Mouse (Mus musculus) thymus, postnatal 0 days (tissue): Measurements from ENCODE around the gene Ankrd2. TPM values are rescaled to one million over a fixed set of nuclear protein-coding genes. Genes with fewer than 3 reads are reported as not detected.

Source experiments
- DNase-seq: peaks from one replicate; pipeline ENCODE4 v3.0.0-alpha.2; 2015; ENCODE audit warnings: low spot score
- polyA plus RNA-seq: library from polyadenylated mRNA; unstranded; fragments of >200 nt; fragmentation: Nextera tagmentation; extraction: Ambion mirVana; gene quantifications from 2 replicates; pipeline ENCODE4 v1.2.1, GENCODE M21; 2015

The Ankrd2 gene
- 0.21 TPM in 1 of 2 replicates, not detected in the other for polyA plus RNA-seq

DNA sequence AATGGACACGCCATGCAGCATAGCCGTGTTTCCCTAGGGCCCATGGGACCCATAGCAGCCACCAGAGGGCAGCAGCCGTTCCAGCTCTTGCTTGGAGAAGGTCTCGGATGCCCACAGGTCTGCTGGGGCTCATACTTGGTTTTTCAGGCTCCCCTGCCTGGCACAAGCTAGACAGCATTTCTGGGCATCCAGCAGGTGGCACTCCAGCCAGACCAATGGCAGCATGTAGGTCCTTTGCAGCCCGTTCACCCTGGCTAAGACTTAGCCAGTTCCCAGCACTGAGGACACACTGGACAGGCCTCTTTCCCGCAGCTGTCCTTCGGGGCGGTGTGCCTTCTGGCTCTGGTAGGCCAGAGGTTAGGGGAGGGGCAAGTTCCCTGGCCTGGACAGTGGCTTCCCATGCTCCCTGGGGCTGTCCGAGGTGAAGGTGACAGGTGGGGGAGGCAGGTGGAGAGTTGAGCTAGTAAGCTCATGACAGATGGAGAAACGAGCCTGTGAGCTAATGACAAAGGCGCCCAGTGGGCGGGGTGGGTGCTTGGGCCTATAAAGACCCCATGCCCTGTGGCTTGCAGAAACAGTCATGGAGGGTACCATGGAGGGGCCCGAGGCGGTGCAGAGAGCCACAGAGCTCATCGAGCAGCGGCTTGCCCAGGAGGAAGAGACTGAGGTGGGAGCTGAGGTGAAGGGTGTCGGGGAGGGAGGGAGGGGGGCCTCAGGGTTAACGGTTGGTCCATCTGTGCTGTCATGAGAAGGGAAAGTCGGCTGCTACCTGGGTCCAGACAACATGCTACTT is at the start of gene Ankrd2:
TSS of gene Ankrd2 (plus strand) at position 545 of the 793 bp plus-strand sequence.
- peak; percentile 73 for DNase-seq

GRCm38 (mm10) chr19:41987206-41987605 is 48.6 kb upstream of the Ankrd2 start:
- no peak for DNase-seq

DNA sequence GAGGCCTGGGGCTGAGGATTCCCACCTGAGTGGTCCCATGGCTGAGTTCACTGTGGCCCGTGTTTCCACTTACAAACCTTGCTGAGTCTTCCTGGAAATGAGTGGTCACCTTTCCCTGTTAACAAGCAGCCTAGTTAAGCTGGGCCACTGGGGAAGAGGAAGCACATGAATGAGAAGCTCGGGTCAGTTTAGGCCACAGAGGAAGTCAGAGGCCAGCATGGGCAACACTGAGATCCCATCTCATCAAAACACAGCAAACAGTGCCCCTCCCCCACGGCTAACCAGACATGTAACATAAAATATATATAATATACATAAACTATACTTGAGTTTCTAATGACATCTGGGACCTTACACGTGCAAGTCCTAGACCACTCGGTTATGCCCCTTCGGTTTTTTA is 46.0 kb upstream of the Ankrd2 start:
- no peak for DNase-seq

DNA sequence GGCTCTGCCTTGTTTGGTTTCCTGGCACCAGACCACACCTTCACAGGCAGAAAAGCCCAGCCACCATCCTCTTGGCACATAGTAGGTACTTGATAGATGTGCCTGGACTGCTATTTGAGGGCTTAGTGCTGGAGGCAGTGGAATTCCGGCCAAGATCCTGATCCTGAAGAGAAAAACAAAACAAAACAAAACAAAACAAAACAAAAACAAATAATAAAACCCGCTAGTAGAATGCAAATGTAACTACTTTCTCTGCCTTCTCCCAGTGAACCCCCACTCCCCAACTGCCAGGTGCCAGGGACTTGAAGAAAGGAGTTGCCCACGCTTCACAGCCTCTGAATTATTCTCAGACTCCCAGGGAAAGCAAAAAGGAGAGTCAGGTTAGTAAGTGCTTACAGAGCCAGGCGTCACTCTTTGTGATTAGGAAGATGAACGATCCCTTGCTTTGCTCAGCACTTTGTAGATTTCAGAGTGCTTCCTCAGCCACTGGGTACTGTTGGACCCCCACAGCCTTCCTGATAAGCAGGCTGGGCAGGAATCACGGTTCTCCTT is 43.8 kb upstream of the Ankrd2 start:
- no peak for DNase-seq

GRCm38 (mm10) chr19:41992971-41993370 is 42.8 kb upstream of the Ankrd2 start:
- DNase-seq: no peak

GRCm38 (mm10) chr19:41993484-41993883 is 42.3 kb upstream of the Ankrd2 start:
- DNase-seq: no peak

- no peak for DNase-seq
Measured at GRCm38 (mm10) chr19:41994023-41994422, 41.8 kb upstream of the Ankrd2 start.

GRCm38 (mm10) chr19:41995483-41995882 is 40.3 kb upstream of the Ankrd2 start:
- DNase-seq: no peak

- DNase-seq: no peak
Measured at GRCm38 (mm10) chr19:41997090-41997489, 38.7 kb upstream of the Ankrd2 start.

GRCm38 (mm10) chr19:41998770-41999548 is 36.8 kb upstream of the Ankrd2 start:
- DNase-seq: no peak

DNA sequence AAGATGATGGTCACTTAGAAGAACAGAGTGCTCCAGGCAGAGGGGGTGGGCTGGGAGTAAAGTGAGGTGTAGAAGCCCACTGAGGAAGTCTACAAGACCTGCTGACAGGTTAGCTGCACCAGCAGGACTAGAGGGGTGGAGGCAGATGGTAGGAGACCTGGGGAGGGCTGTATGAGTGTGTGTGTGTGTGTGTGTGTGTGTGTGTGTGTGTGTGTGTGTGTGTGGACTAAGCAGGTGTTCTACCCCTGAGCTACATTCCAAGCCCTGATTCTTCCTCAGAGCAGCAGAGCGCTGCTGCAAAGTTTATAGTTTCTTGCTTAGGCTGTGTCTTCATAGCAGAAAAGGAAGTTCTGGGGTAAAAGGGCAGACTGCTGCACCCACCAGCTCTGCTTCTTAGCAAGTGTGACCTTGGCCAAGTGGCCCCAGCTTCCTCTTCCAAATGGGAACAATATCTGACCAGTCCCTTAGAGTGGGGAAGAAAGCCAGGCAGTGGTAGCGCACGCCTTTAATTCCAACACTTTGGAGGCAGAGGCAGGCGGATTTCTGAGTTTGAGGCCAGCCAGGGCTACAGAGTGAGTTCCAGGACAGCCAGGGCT is 36.0 kb upstream of the Ankrd2 start:
- DNase-seq: no peak

DNA sequence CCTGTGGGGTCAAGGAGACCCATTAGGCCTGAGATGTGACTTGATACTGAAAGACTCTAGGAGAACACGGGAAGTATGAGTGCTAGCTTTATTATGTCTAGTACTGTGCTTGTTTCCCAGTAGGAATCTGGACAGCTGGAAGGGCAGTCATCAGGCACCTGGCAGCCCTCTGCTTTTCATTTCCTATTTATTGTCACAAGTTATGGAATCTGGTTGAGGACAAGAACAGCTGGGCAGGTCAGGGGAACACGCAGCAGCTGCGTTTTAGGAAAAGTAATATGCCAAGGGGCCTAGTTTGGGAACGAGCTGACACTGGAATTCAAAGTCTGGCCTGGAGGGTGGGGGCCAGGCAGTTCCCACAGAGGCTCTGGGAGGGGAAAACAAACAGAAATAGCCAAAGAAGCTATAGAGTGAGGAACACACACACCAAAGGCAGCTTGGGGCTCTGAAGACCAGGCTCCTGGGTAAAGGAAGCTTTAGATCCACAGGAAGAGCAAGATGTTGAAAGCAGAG is 35.3 kb upstream of the Ankrd2 start:
- no peak for DNase-seq

DNA sequence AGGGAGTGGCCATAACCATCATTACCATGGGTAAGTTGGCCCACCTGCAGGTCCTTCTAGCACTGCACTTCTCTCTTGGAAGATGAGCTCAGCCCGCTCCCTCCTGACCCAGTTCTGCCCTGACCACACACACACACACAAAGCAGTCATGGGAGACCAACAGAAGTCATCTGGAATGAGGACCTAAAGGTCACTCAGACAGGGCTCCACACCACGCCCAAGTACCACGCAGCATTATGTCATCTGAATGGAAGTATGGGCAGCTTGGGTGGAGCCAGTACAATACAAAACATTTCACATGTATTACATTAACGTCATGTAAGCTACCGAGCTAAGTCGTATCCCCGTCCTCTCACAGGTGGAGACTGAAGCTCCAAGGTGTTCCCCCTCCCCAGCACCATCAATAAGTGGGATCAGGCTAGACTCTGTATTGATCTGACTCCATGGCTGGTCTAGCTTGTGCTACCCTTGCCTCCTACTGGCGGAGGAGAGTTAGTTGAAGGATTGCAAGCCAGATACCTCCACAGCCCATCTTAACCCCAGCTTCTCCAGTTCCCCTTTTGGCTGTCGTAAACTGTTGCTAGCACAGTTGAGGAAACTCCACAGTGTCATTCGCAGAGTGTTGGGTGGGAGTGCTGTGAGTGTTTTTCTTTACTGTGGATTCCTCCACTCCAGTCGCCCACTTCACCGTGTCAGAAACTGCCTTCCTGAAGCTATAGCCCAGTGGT is 34.4 kb upstream of the Ankrd2 start:
- DNase-seq: no peak

- DNase-seq: no peak
Measured at GRCm38 (mm10) chr19:42004258-42004657, 31.5 kb upstream of the Ankrd2 start.

- no peak for DNase-seq
Measured at GRCm38 (mm10) chr19:42005616-42006015, 30.2 kb upstream of the Ankrd2 start.

DNA sequence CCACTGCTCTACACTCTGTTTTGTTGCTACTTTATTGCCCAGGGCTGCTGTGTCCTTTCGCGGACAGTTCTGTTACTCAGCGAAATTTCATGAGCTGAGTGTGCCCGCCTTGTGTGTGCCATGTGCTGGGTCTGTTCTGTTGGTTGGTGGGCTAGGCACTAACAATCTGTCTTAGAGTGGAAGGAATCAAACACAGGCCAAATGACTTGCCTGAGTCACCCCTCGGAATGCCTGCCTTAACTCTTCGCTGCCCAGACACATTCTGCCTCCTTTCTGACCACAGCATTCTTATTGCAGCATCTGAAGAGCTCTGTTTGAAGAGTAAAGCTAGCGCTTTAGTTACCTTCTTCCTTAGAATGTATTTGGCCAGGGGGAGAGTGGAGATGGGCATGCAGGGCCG is 29.2 kb upstream of the Ankrd2 start:
- DNase-seq: no peak

GRCm38 (mm10) chr19:42008586-42008985 is 27.2 kb upstream of the Ankrd2 start:
- no peak for DNase-seq

GRCm38 (mm10) chr19:42009067-42009466 is 26.7 kb upstream of the Ankrd2 start:
- peak; percentile 34 for DNase-seq

DNA sequence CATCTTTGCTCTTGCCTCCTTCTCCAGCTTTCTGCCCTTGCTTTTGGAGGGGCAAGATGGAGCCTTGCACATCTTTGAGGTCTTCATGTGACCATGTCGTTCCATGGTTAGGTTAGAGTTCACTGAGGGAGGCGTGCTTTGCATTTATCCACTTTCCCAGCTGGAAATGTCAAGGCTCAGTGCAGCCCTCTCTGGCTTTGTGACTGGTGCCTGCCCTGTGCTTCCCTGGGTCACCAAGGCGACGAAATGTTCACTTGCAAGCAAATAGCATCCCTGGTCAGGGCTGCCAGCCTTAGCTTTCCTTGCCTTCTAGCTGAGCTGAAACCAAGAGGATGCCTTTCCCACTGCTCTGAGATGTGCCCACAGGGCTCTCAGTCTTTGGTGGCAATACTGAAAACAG is 25.4 kb upstream of the Ankrd2 start:
- no peak for DNase-seq

DNA sequence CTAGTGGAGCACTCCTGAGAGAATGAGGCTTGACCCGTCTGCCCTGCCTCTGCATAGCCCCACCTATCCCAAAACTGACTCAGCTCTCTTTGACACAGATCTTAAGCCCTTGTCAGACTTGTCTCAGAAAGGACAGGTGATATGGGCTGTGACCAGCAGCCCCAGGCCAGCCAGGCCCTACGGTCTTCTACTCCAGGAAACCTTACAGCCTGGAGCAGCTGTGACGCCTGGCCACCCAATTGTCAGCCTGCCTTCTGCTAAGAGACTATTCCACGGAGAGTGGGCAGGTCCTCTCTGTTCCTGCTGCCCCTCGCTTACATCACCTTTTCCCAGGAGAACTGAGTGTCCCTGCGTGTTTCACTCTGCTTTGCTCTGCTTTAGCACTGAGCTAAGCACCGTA is 24.7 kb upstream of the Ankrd2 start:
- DNase-seq: no peak
